Mouse (Mus musculus) C2C12 (cell line): ENCODE results near the gene Gm20388.

ENCODE experiments used
- CEBPB ChIP-seq: IDR thresholded peaks from one replicate; pipeline ENCODE4 v1.6.1; 2011; ENCODE audit warnings: low read depth, mild to moderate bottlenecking, control low read depth, moderate library complexity
- CTCF ChIP-seq: IDR thresholded peaks from one replicate; pipeline ENCODE4 v1.5.1; 2011; ENCODE audit not compliant: control insufficient read depth, insufficient read depth, insufficient read length
- FOSL1 ChIP-seq: IDR thresholded peaks from one replicate; pipeline ENCODE4 v1.8.0; 2011; ENCODE audit warnings: mild to moderate bottlenecking, low read length; ENCODE audit not compliant: poor library complexity, insufficient read depth, severe bottlenecking
- MAX ChIP-seq: IDR thresholded peaks from one replicate; pipeline ENCODE4 v1.6.1; 2011; ENCODE audit warnings: mild to moderate bottlenecking, control low read depth
- MYOD1 ChIP-seq: IDR thresholded peaks from one replicate; pipeline ENCODE4 v1.6.1; 2011; ENCODE audit warnings: low read depth; ENCODE audit not compliant: control insufficient read depth, insufficient read length

GRCm38 (mm10) chr8:120348922-120349321 lies 438.3 kb downstream of the Gm20388 start:
- TF ChIP-seq CTCF, result no peak
- no peak for TF ChIP-seq MAX
- TF ChIP-seq CEBPB, result no peak
- no peak for TF ChIP-seq FOSL1
- no peak for TF ChIP-seq MYOD1
